Mouse (Mus musculus): ENCODE results near the gene Pfdn2. TPM values are rescaled to one million over a fixed set of nuclear protein-coding genes. Genes with fewer than 3 reads are reported as not detected.

The Pfdn2 gene
- polyA plus RNA-seq, 2 experiments, result 20.7 to 36.2 TPM

DNA sequence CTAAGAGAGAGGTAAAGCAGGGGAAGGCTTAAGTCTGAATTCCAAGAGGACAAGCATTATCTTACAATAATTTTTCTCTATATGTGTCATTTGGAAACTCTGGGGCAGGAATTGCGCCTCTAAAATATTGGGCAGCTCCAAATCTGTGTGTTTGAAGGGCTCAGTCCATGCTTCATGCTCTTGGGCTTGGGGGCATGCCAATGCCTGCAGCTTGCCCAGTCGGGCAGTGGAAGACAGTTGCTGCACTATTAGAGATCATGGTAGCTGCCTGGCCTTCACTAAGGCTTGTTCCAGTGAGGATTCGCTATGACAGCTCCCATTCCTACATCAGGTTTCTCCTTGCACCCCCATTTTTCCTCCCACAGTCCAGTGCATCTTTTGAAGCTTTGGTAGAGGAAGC is 3.2 kb downstream of the Pfdn2 start:
- no peak for TF ChIP-seq CTCF (IDR thresholded peaks at IDR 0.05; ENCODE audit: low read depth)
- TF ChIP-seq EP300 (IDR thresholded peaks at IDR 0.05; ENCODE audit: low read depth), result no peak
- ATAC-seq (ENCODE audit: insufficient read depth) (no peak), DNase-seq (ENCODE audit: low read depth in 3 of 3, low spot score in 3 of 3) (no peak)
- Histone ChIP-seq H3K36me3 (replicated peaks; ENCODE audit: control insufficient read depth, insufficient read depth, low read depth) (no peaks in the 10 kb centered on the region), H3K27ac (no peak overlapping the region), H3K9me3 (ENCODE audit: control insufficient read depth, low read length) (no peaks in the 10 kb centered on the region; the same call in 1 of the 2 replicates), H3K4me3 (ENCODE audit: insufficient read depth in 1 of 2, low read depth in 2 of 2, low read length in 2 of 2) (no peak overlapping the region), H3K4me1 (replicated peaks; ENCODE audit: control insufficient read depth in 2 of 2, insufficient read depth in 2 of 2, low read length in 1 of 2) (peaks cover 0 to 6% of the 10 kb centered on the region in 2 experiments; a peak in 3 of 4 replicates), H3K9ac (replicated peaks) (no peak overlapping the region), H3K27me3 (ENCODE audit: control insufficient read depth, insufficient read depth, low read length) (no peaks in the 10 kb centered on the region), H3K4me2 (ENCODE audit: low read depth) (no peak overlapping the region)
- WGBS (ENCODE audit: insufficient replicate concordance), result 73% methylated on average over 3 of the region's 3 CpGs

DNA sequence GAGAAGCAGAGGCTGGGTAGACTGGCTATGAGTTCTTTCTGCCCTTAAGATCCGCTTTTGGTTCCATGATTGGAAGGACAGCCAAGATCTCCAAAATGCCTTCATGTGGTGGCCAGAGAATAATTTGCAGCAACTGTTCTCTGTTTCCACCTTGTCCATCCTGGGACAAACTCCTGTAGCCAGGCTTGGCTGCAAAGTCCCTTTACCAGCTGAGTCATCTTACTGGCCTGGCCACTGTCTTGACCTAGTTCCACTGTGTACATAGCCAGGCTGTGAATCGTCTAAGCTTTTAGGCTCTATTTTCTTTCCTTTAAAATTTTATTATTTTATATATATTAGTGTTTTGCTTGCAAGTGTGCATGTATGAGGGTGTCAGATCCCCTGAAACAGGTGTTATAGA is 3.7 kb downstream of the Pfdn2 start:
- Histone ChIP-seq H3K4me1 (replicated peaks; ENCODE audit: control insufficient read depth in 2 of 2, insufficient read depth in 2 of 2, low read length in 1 of 2) (peaks cover 0 to 6% of the 10 kb centered on the region in 2 experiments; a peak in 3 of 4 replicates), H3K9ac (replicated peaks) (no peak overlapping the region), H3K27ac (no peak overlapping the region), H3K9me3 (ENCODE audit: control insufficient read depth, low read length) (no peaks in the 10 kb centered on the region; the same call in 1 of the 2 replicates), H3K27me3 (ENCODE audit: control insufficient read depth, insufficient read depth, low read length) (no peaks in the 10 kb centered on the region), H3K36me3 (replicated peaks; ENCODE audit: control insufficient read depth, insufficient read depth, low read depth) (no peaks in the 10 kb centered on the region), H3K4me3 (ENCODE audit: insufficient read depth in 1 of 2, low read depth in 2 of 2, low read length in 2 of 2) (no peak overlapping the region), H3K4me2 (ENCODE audit: low read depth) (no peak overlapping the region)
- DNase-seq (ENCODE audit: low read depth in 3 of 3, low spot score in 3 of 3) (no peak), ATAC-seq (ENCODE audit: insufficient read depth) (no peak)
- WGBS (ENCODE audit: insufficient replicate concordance), result 71% methylated on average over 2 of the region's 2 CpGs
- no peak for TF ChIP-seq EP300 (IDR thresholded peaks at IDR 0.05; ENCODE audit: low read depth)
- no peak for TF ChIP-seq CTCF (IDR thresholded peaks at IDR 0.05; ENCODE audit: low read depth)

DNA sequence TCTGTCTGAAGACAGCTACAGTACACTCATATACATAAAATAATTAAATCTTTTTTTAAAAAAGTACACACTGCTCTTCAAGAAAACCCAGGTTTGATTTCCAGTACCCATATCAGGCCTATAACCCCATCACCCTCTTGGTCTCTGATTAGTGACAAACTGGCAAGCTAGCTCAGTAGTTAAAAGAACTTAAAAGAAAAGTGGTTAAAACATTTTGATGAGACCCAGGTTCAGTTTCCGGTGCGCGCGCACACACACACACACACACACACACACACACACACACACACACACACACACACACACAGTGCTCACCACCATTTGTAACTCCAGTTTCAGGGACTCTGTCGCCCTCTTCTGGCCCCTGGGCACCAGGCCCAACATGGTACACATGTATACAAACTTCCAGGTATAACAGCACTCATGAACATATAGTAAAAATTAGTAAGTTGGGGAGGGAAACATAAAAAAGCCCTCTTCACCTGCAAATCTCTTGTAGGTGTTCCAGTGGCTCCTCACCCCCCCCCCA is 10.4 kb downstream of the Pfdn2 start:
- H3K4me2 ChIP-seq (ENCODE audit: low read depth), result no peak overlapping the region
- H3K27me3 ChIP-seq (ENCODE audit: control insufficient read depth, insufficient read depth, low read length), result no peaks in the 10 kb centered on the region
- peak; percentile 84 for TF ChIP-seq CTCF (IDR thresholded peaks at IDR 0.05; ENCODE audit: low read depth)
- no peak for TF ChIP-seq EP300 (IDR thresholded peaks at IDR 0.05; ENCODE audit: low read depth)
- WGBS (ENCODE audit: insufficient replicate concordance), result 59% methylated on average over 5 of the region's 5 CpGs
- H3K9me3 ChIP-seq (ENCODE audit: control insufficient read depth, low read length), result no peaks in the 10 kb centered on the region
- peaks cover 2 to 4% of the 10 kb centered on the region in 2 experiments; a peak in 3 of 4 replicates for H3K4me1 ChIP-seq (replicated peaks; ENCODE audit: control insufficient read depth in 2 of 2, insufficient read depth in 2 of 2, low read length in 1 of 2)
- peaks cover 4% of the 10 kb centered on the region; the same call in 1 of the 2 replicates for H3K36me3 ChIP-seq (replicated peaks; ENCODE audit: control insufficient read depth, insufficient read depth, low read depth)
- no peak overlapping the region for H3K4me3 ChIP-seq (ENCODE audit: insufficient read depth in 1 of 2, low read depth in 2 of 2, low read length in 2 of 2)
- DNase-seq (ENCODE audit: low read depth in 3 of 3, low spot score in 3 of 3), result peak in 1 of 3 experiments; percentile 36
- H3K27ac ChIP-seq, result no peak overlapping the region
- no peak for ATAC-seq (ENCODE audit: insufficient read depth)
- H3K9ac ChIP-seq (replicated peaks), result no peak overlapping the region

DNA sequence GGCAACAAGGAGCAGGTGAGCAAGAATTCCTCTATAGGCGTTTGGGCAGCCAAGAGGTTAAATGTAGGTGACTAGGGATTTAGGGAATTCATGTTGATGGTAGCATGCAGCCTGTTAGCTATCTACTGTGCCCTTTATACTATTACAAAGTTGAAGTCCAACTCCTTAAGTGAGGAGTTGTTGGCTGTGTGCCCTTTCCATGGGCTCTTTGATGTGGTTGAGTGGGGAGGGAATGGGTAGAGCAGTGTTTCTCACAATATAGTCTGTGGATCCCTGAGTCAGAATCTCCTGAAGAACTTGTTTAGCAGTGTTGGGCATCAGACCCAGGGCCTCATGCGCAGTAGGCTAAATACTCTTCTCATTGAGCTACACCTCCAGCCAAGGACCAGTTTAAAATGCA is 11.3 kb downstream of the Pfdn2 start:
- Histone ChIP-seq H3K9ac (replicated peaks) (no peak overlapping the region), H3K4me1 (replicated peaks; ENCODE audit: control insufficient read depth in 2 of 2, insufficient read depth in 2 of 2, low read length in 1 of 2) (peaks cover 6 to 10% of the 10 kb centered on the region in 2 experiments), H3K27ac (no peak overlapping the region), H3K27me3 (ENCODE audit: control insufficient read depth, insufficient read depth, low read length) (no peaks in the 10 kb centered on the region), H3K9me3 (ENCODE audit: control insufficient read depth, low read length) (no peaks in the 10 kb centered on the region), H3K4me3 (ENCODE audit: insufficient read depth in 1 of 2, low read depth in 2 of 2, low read length in 2 of 2) (no peak overlapping the region), H3K36me3 (replicated peaks; ENCODE audit: control insufficient read depth, insufficient read depth, low read depth) (peaks cover 4% of the 10 kb centered on the region; the same call in 1 of the 2 replicates), H3K4me2 (ENCODE audit: low read depth) (no peak overlapping the region)
- DNase-seq (ENCODE audit: low read depth in 3 of 3, low spot score in 3 of 3) (no peak), ATAC-seq (ENCODE audit: insufficient read depth) (no peak)
- WGBS (ENCODE audit: insufficient replicate concordance), result 72% methylated on average over 2 of the region's 2 CpGs
- TF ChIP-seq CTCF (IDR thresholded peaks at IDR 0.05; ENCODE audit: low read depth) (no peak), EP300 (IDR thresholded peaks at IDR 0.05; ENCODE audit: low read depth) (no peak)

DNA sequence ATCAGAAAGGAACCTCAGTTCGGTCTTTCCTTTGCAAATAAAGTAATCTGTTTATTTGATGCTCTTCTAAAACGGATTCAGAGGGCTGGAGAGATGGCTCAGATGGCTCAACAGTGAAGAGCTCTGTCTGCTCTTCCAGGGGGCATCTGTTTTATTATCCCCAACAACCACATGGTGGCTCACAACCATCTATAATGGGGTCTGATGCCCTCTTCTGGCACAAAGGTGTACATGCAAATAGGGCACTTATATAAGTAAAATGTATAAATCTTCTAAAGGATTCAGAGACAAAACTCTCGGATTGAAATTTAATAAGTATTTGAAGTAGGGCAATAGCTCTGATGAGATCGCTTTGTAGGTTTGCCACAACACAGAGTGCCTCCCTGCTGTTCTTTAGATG is 13.0 kb downstream of the Pfdn2 start:
- Histone ChIP-seq H3K4me3 (ENCODE audit: insufficient read depth in 1 of 2, low read depth in 2 of 2, low read length in 2 of 2) (no peak overlapping the region), H3K36me3 (replicated peaks; ENCODE audit: control insufficient read depth, insufficient read depth, low read depth) (peaks cover 4% of the 10 kb centered on the region; the same call in 1 of the 2 replicates), H3K27me3 (ENCODE audit: control insufficient read depth, insufficient read depth, low read length) (no peaks in the 10 kb centered on the region), H3K27ac (no peak overlapping the region), H3K9ac (replicated peaks) (no peak overlapping the region), H3K4me1 (replicated peaks; ENCODE audit: control insufficient read depth in 2 of 2, insufficient read depth in 2 of 2, low read length in 1 of 2) (peaks cover 6 to 11% of the 10 kb centered on the region in 2 experiments), H3K9me3 (ENCODE audit: control insufficient read depth, low read length) (no peaks in the 10 kb centered on the region), H3K4me2 (ENCODE audit: low read depth) (no peak overlapping the region)
- 61% methylated on average over 4 of the region's 4 CpGs for WGBS (ENCODE audit: insufficient replicate concordance)
- ATAC-seq (ENCODE audit: insufficient read depth), result no peak
- peak in 2 of 3 experiments; percentile 35 to 47 for DNase-seq (ENCODE audit: low read depth in 3 of 3, low spot score in 3 of 3)
- TF ChIP-seq CTCF (IDR thresholded peaks at IDR 0.05; ENCODE audit: low read depth), result peak; percentile 73
- no peak for TF ChIP-seq EP300 (IDR thresholded peaks at IDR 0.05; ENCODE audit: low read depth)
